Mouse (Mus musculus) embryonic facial prominence, embryonic 10.5 days (tissue): ENCODE data around the gene Col8a2. TPM values are rescaled to one million over a fixed set of nuclear protein-coding genes. Genes with fewer than 3 reads are reported as not detected.

Experiments
- DNase-seq: peaks from one replicate; pipeline ENCODE4 v3.0.0-alpha.2; 2017; ENCODE audit warnings: low spot score
- H3K27ac ChIP-seq: fragments of 300-500 bp; sonication (generic); replicated peaks from 2 replicates; pipeline ENCODE4 v1.5.1; 2016; ENCODE audit warnings: mild to moderate bottlenecking
- H3K27me3 ChIP-seq: fragments of 300-500 bp; sonication (generic); replicated peaks from 2 replicates; pipeline ENCODE4 v1.6.1; 2016; ENCODE audit warnings: low read depth, mild to moderate bottlenecking; ENCODE audit not compliant: poor library complexity, severe bottlenecking
- H3K36me3 ChIP-seq: fragments of 300-500 bp; sonication (generic); replicated peaks from 2 replicates; pipeline ENCODE4 v1.6.1; 2016; ENCODE audit warnings: mild to moderate bottlenecking, moderate library complexity
- H3K4me1 ChIP-seq: fragments of 300-500 bp; sonication (generic); 2 replicates; pipeline ENCODE4 v1.6.1; 2016
- H3K4me3 ChIP-seq: fragments of 300-500 bp; sonication (generic); 2 replicates; pipeline ENCODE4 v1.5.1; 2016; ENCODE audit warnings: mild to moderate bottlenecking, moderate library complexity
- H3K9me3 ChIP-seq: fragments of 300-500 bp; sonication (generic); 2 replicates; pipeline ENCODE4 v1.6.1; 2016; ENCODE audit warnings: mild to moderate bottlenecking
- WGBS: fragments of 180-500 bp; shearing (Covaris S2); methylation state at CpG from one replicate; pipeline ENCODE4 v1.1.7; 2016; 5-methylcytosine and 5-hydroxymethylcytosine counted together
- polyA plus RNA-seq: library from polyadenylated mRNA; unstranded; fragments of >200 nt; fragmentation: Nextera tagmentation; extraction: Ambion mirVana; gene quantifications from 2 replicates; pipeline ENCODE4 v1.2.1, GENCODE M21; 2016

The Col8a2 gene
- polyA plus RNA-seq, 1 experiment from 2014 or later: 11.2 TPM

- 83% methylated on average over 3 of the region's 3 CpGs for WGBS
- H3K4me1 ChIP-seq: no peaks in the 10 kb centered on the region
- H3K9me3 ChIP-seq: no peaks in the 10 kb centered on the region
- H3K27ac ChIP-seq: no peak overlapping the region
- H3K4me3 ChIP-seq: no peak overlapping the region
- peaks cover 28% of the 10 kb centered on the region for H3K36me3 ChIP-seq
- no peak for DNase-seq
- H3K27me3 ChIP-seq: no peaks in the 10 kb centered on the region
These were observed 17.3 kb upstream of the Col8a2 start for GRCm38 (mm10) chr4:126269292-126269691.

DNA sequence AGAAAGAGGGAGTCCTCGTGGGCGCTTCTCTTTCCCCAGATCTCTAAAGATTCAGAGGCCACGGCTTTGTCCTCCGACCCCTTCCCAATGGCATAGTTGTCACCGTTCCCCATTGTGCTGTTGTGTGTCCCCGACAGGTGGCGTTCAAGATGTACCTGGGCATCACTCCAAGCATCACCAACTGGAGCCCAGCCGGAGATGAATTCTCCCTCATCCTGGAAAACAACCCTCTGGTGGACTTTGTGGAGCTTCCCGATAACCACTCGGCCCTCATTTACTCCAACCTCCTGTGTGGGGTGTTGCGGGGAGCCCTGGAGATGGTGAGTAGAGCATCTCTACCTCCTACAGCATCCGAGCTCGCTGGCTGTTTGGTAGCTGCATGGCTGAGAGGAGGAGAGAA lies 12.8 kb upstream of the Col8a2 start:
- H3K36me3 ChIP-seq: peaks cover 41% of the 10 kb centered on the region
- H3K27me3 ChIP-seq: no peaks in the 10 kb centered on the region
- H3K4me1 ChIP-seq: peaks cover 17% of the 10 kb centered on the region
- H3K9me3 ChIP-seq: no peaks in the 10 kb centered on the region
- WGBS: 76% methylated on average over 13 of the region's 13 CpGs
- H3K27ac ChIP-seq: no peak overlapping the region
- no peak for DNase-seq
- H3K4me3 ChIP-seq: no peak overlapping the region

- Histone ChIP-seq H3K27me3 (no peaks in the 10 kb centered on the region), H3K27ac (no peak overlapping the region), H3K36me3 (peaks cover 41% of the 10 kb centered on the region), H3K9me3 (no peaks in the 10 kb centered on the region), H3K4me3 (no peak overlapping the region), H3K4me1 (peaks cover 28% of the 10 kb centered on the region)
- DNase-seq: no peak
- 91% methylated on average over 4 of the region's 4 CpGs for WGBS
These were observed 11.5 kb upstream of the Col8a2 start for GRCm38 (mm10) chr4:126275081-126275480.

GRCm38 (mm10) chr4:126275681-126276131 lies 10.9 kb upstream of the Col8a2 start:
- DNase-seq: no peak
- Histone ChIP-seq H3K4me1 (peaks cover 33% of the 10 kb centered on the region), H3K27me3 (no peaks in the 10 kb centered on the region), H3K36me3 (peaks cover 41% of the 10 kb centered on the region), H3K9me3 (no peaks in the 10 kb centered on the region), H3K4me3 (no peak overlapping the region), H3K27ac (no peak overlapping the region)
- WGBS: 92% methylated on average over 13 of the region's 13 CpGs

- peak overlapping the region; percentile 39 for H3K4me3 ChIP-seq
- DNase-seq: peak; percentile 75
- H3K4me1 ChIP-seq: peaks cover 54% of the 10 kb centered on the region
- 4% methylated on average over 13 of the region's 13 CpGs for WGBS
- H3K27ac ChIP-seq: peak overlapping the region; percentile 86
- peaks cover 5% of the 10 kb centered on the region for H3K27me3 ChIP-seq
- H3K9me3 ChIP-seq: no peaks in the 10 kb centered on the region
- peaks cover 31% of the 10 kb centered on the region for H3K36me3 ChIP-seq
These were observed 8.6 kb upstream of the Col8a2 start for GRCm38 (mm10) chr4:126277906-126278564.

- H3K4me1 ChIP-seq: peaks cover 59% of the 10 kb centered on the region
- H3K27me3 ChIP-seq: peaks cover 10% of the 10 kb centered on the region
- no peaks in the 10 kb centered on the region for H3K9me3 ChIP-seq
- DNase-seq: peak; percentile 83
- H3K36me3 ChIP-seq: peaks cover 26% of the 10 kb centered on the region
- WGBS: 15% methylated on average over 9 of the region's 9 CpGs
- peak overlapping the region; percentile 39 for H3K4me3 ChIP-seq
- H3K27ac ChIP-seq: peak overlapping the region; percentile 86
These were observed 8.1 kb upstream of the Col8a2 start for GRCm38 (mm10) chr4:126278565-126278915.

DNA sequence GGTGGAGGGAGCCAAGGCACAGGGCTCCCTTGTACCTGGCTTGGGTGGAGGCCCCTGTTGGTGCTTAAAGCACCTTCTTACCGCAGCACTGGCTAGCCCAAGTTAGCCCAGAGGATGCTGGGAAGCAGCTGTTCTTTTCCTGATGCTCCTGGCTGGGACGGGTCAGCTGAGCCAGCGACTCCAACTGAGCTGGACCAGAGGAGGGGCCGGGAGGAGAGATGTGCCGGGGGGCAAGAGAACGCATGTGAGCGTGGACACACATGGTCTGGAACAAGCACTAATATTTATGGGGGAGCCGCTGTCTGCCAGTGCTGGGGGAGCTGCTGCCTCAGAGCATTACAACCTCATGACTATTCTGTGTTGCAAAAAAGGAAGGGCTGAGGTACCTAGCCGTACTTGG lies 7.6 kb upstream of the Col8a2 start:
- peak overlapping the region; percentile 86 for H3K27ac ChIP-seq
- peak overlapping the region; percentile 39 for H3K4me3 ChIP-seq

DNA sequence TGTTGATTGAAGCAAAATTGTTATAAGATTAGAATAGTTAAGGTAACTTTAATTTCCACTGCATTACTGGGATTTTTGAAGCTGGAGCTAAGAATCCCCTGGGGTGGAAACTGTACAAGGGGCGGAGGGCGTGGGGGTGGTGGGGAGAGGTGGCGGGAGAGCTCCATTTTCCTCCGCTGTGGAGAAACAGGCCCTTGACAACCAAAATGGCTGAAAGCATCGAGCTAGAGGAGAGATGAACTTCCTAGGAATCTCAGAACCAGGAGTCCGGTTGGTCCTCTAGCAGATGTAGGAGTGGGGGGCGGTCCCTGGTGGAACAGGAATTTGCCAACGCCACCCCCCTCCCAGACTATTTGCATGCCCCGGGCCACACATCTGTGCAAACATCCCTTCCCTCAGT lies 4.9 kb upstream of the Col8a2 start:
- no peaks in the 10 kb centered on the region for H3K36me3 ChIP-seq
- H3K27me3 ChIP-seq: peaks cover 42% of the 10 kb centered on the region
- H3K27ac ChIP-seq: peak overlapping the region; percentile 79
- DNase-seq: peak; percentile 64
- 52% methylated on average over 9 of the region's 9 CpGs for WGBS
- H3K4me3 ChIP-seq: no peak overlapping the region
- peaks cover 75% of the 10 kb centered on the region for H3K4me1 ChIP-seq
- 0 out of 2 replicates have a peak, but pooled peaks cover 7% of the 10 kb centered on the region for H3K9me3 ChIP-seq

More for the DNA sequence above, 7.6 kb upstream of the Col8a2 start:
- Histone ChIP-seq H3K4me1 (peaks cover 62% of the 10 kb centered on the region), H3K36me3 (peaks cover 21% of the 10 kb centered on the region), H3K27me3 (peaks cover 14% of the 10 kb centered on the region), H3K9me3 (no peaks in the 10 kb centered on the region)
- 45% methylated on average over 9 of the region's 9 CpGs for WGBS
- DNase-seq: peak; percentile 51

DNA sequence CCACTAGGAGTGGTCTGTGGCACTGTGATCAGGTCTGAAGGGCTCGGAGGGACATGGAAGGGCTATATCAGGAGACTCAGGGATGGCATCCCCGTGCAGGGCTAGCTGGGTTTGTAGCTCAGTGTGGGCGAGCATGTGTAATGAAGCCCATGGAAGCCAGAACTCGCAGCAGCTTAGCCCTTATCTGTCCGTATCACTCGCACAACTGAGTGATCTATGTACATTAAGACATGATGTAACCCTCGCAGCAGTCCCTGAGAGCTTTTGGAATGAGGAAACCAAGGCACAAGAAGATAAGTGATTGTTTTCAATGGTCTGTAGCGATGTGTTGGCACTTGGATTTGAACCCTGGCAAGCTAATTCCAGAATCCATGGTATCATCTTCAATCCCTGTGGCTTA lies 3.0 kb upstream of the Col8a2 start:
- no peak overlapping the region for H3K4me3 ChIP-seq
- no peaks in the 10 kb centered on the region for H3K36me3 ChIP-seq
- H3K9me3 ChIP-seq: 0 out of 2 replicates have a peak, but pooled peaks cover 7% of the 10 kb centered on the region
- peaks cover 61% of the 10 kb centered on the region for H3K27me3 ChIP-seq
- peak overlapping the region; percentile 40; the same call in 1 of the 2 replicates for H3K27ac ChIP-seq
- peaks cover 77% of the 10 kb centered on the region for H3K4me1 ChIP-seq
- 91% methylated on average over 8 of the region's 8 CpGs for WGBS
- DNase-seq: no peak

- H3K27ac ChIP-seq: no peak overlapping the region
- H3K4me3 ChIP-seq: peak overlapping the region; percentile 59
- WGBS: 40% methylated on average over 11 of the region's 11 CpGs
- peaks cover 86% of the 10 kb centered on the region for H3K27me3 ChIP-seq
- peaks cover 62% of the 10 kb centered on the region for H3K4me1 ChIP-seq
- 0 out of 2 replicates have a peak, but pooled peaks cover 7% of the 10 kb centered on the region for H3K9me3 ChIP-seq
- H3K36me3 ChIP-seq: no peaks in the 10 kb centered on the region
- DNase-seq: no peak
These were observed 856 bp downstream of the Col8a2 start for GRCm38 (mm10) chr4:126287302-126287995.

DNA sequence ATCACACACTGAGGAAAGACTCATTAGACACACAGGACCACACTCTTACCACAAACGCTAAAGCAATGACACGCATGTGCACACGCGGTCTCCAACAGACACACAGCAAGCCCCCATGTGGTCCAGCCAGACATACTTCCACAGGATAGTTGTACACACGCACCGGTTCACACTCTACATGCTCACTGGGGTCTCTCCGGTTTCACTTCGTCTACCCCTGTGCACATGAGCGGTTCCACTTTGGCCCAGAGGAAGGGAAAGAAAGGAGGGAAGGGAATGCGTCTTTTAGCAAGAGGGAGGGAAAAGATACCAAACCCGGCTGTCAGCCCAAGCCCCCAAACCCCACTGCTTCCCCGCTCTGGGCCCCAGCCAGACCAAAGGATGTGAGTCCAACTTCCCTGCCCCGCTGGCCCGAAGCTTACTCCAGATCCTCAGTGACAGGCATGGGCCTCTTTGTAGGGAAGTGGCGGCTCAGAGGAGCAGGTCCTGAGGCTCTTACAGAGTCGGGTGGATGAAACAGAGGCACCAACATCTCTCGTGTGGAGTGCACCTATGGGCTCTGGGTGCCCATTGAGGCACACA lies 1.6 kb downstream of the Col8a2 start:
- H3K27me3 ChIP-seq: peaks cover 81% of the 10 kb centered on the region
- 0 out of 2 replicates have a peak, but pooled peaks cover 7% of the 10 kb centered on the region for H3K9me3 ChIP-seq
- no peak for DNase-seq
- H3K36me3 ChIP-seq: no peaks in the 10 kb centered on the region
- peak overlapping the region; percentile 59; the same call in 1 of the 2 replicates for H3K4me3 ChIP-seq
- WGBS: 37% methylated on average over 17 of the region's 17 CpGs
- 0 out of 2 replicates have a peak overlapping the region, but pooled peaks have one; percentile 21 for H3K27ac ChIP-seq
- peaks cover 58% of the 10 kb centered on the region for H3K4me1 ChIP-seq

DNA sequence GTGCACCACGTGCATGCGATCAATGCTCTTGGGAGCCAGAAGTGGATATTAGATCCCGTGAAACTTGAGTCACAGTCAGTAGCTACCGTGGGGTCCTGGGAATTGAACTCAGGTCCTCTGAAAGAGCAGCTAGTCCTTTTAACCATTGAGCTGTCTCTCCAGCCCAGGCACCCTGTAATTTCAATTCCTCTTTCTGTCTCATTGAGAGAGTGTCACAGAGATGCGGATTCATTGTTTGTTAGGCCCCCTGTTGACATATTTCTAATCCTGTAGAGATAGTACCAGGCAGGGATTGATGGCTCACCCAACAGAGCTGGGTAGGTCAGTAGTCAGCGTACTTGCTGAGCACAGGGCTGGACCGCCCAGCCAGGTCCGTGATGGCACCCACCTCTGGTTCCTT lies 3.7 kb downstream of the Col8a2 start:
- H3K9me3 ChIP-seq: 0 out of 2 replicates have a peak, but pooled peaks cover 7% of the 10 kb centered on the region
- H3K4me3 ChIP-seq: no peak overlapping the region
- peaks cover 72% of the 10 kb centered on the region for H3K27me3 ChIP-seq
- no peak for DNase-seq
- no peak overlapping the region for H3K27ac ChIP-seq
- H3K4me1 ChIP-seq: peaks cover 52% of the 10 kb centered on the region
- 77% methylated on average over 8 of the region's 8 CpGs for WGBS
- H3K36me3 ChIP-seq: no peaks in the 10 kb centered on the region
